Mouse (Mus musculus) stomach, embryonic 16.5 days (tissue): ENCODE data around the gene Ero1l. TPM values are rescaled to one million over a fixed set of nuclear protein-coding genes. Genes with fewer than 3 reads are reported as not detected.

Experiments used
- ATAC-seq: fragments of 200-750 bp; cut with Nextera tagmentation; 2 replicates; pipeline ENCODE4 v1.8.0; 2017; ENCODE audit warnings: moderate number of reproducible peaks, moderate TSS enrichment; ENCODE audit not compliant: insufficient read depth, low FRiP score
- H3K27ac ChIP-seq: fragments of 300-500 bp; sonication (generic); 2 replicates; pipeline ENCODE4 v1.5.1; 2014; ENCODE audit warnings: low read length
- H3K27me3 ChIP-seq: fragments of 300-500 bp; sonication (generic); 2 replicates; pipeline ENCODE4 v1.6.1; 2014; ENCODE audit warnings: low read length, control low read depth, mixed read lengths; ENCODE audit not compliant: control insufficient read depth, insufficient read depth
- H3K36me3 ChIP-seq: fragments of 300-500 bp; sonication (generic); 2 replicates; pipeline ENCODE4 v1.6.1; 2014; ENCODE audit warnings: low read length; ENCODE audit not compliant: control insufficient read depth, insufficient read depth
- H3K4me1 ChIP-seq: fragments of 300-500 bp; sonication (generic); 2 replicates; pipeline ENCODE4 v1.6.1; 2014; ENCODE audit warnings: low read length, control low read depth, mixed read lengths; ENCODE audit not compliant: control insufficient read depth, insufficient read depth
- H3K4me2 ChIP-seq: fragments of 300-500 bp; sonication (generic); 2 replicates; pipeline ENCODE4 v1.6.1; 2014; ENCODE audit warnings: low read depth, low read length, mixed read lengths
- H3K4me3 ChIP-seq: fragments of 300-500 bp; sonication (generic); replicated peaks from 2 replicates; pipeline ENCODE4 v1.5.1; 2014; ENCODE audit warnings: mild to moderate bottlenecking, low read length
- H3K9ac ChIP-seq: fragments of 300-500 bp; sonication (generic); 2 replicates; pipeline ENCODE4 v1.6.1; 2014; ENCODE audit warnings: low read length
- H3K9me3 ChIP-seq: fragments of 300-500 bp; sonication (generic); replicated peaks from 2 replicates; pipeline ENCODE4 v1.6.1; 2016; ENCODE audit warnings: low read length, control low read depth; ENCODE audit not compliant: control insufficient read depth
- WGBS: fragments of 180-500 bp; shearing (Covaris S2); extraction: QIAGEN DNeasy Blood & Tissue Kit; methylation state at CpG from one replicate; pipeline ENCODE4 v1.1.7; 2014; 5-methylcytosine and 5-hydroxymethylcytosine counted together
- polyA plus RNA-seq: library from polyadenylated mRNA; unstranded; fragments of >200 nt; fragmentation: Nextera tagmentation; extraction: Ambion mirVana; gene quantifications from 2 replicates; pipeline ENCODE4 v1.2.1, GENCODE M21; 2015

Gene Ero1l
- polyA plus RNA-seq, 1 experiment from 2014 or later = 51.9 TPM

DNA sequence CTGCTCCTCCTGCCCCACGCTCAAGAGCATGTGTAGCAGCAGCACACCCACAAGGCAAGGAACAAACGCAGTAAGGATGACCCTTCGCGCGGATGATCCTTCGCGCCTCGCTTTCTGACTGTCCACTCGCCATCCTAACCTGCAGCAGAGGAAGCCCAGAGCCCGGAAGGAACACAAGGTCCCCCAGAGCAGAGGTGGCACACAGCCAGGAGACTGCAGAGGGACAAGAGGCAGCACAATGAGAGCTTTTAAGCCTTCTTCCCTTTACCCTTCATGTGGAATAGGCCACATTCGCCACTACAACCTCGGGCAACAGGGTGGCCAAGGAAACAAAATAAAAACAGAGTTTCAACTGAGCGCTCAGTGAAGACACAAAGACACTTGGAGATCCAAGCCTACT is 8.9 kb downstream of the Ero1l start:
- H3K4me1 ChIP-seq = 0 out of 2 replicates have a peak, but pooled peaks cover 2% of the 10 kb centered on the region
- WGBS = 90% methylated on average over 13 of the region's 13 CpGs
- no peak overlapping the region for H3K9ac ChIP-seq
- ATAC-seq = no peak
- no peaks in the 10 kb centered on the region for H3K9me3 ChIP-seq
- no peaks in the 10 kb centered on the region for H3K27me3 ChIP-seq
- no peak overlapping the region for H3K4me2 ChIP-seq
- no peak overlapping the region for H3K4me3 ChIP-seq
- H3K27ac ChIP-seq = no peak overlapping the region
- 0 out of 2 replicates have a peak, but pooled peaks cover 3% of the 10 kb centered on the region for H3K36me3 ChIP-seq

DNA sequence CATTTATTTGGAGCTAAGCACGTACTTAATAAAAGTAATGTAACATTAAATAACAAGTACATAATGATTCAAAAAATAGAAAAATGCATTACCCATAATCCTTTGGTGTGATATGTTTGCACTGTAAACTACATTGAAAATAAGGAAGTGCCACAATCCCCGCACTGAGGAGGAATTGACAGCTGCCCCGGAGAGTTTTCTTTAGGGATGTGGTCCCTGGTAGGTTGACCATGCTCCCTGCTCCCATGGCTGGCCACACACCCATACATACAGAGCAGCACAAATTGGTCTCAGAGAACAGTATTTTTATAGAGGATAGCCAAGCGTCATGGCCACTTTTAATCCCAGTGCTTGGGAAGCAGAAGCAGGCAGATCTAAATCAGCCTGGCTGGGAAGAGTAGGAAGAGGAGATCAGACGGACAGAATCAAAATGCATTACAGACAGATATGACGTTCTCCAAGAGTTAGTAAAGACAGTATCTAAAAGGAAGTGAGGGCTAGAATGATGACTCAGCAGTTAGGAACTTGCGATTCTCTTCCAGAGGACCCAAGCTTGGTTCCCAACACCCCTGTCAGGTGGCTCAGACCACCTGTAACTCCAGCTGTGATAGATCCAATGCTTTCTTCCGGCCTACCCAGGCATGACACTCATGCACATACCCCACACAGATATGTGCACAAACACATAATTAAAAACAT is 10.8 kb downstream of the Ero1l start:
- Histone ChIP-seq H3K27ac (no peak overlapping the region), H3K4me2 (no peak overlapping the region), H3K36me3 (0 out of 2 replicates have a peak, but pooled peaks cover 3% of the 10 kb centered on the region), H3K27me3 (no peaks in the 10 kb centered on the region), H3K9ac (no peak overlapping the region), H3K4me3 (no peak overlapping the region), H3K9me3 (no peaks in the 10 kb centered on the region), H3K4me1 (no peaks in the 10 kb centered on the region)
- no peak for ATAC-seq
- 82% methylated on average over 8 of the region's 8 CpGs for WGBS

DNA sequence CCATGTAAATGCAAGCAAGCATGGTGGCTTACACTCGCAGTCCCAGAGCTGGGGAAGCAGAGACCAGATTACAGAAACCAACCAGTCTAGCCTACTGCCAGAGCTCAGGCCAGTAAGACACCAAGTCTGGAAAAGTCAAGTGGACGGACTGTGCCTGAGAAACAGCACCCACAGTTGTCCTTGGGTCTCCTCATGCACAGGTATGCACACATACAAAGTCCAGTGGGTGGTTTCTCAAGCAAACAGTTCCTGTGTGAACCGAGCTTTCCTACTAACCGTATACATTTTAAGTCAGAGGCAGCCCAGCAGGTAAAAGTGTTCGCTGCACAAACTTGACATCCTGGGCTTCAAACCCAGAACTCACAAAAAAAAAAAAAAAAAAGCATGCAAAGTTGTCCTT is 12.7 kb downstream of the Ero1l start:
- H3K9me3 ChIP-seq = no peaks in the 10 kb centered on the region
- H3K4me2 ChIP-seq = no peak overlapping the region
- H3K27ac ChIP-seq = no peak overlapping the region
- H3K27me3 ChIP-seq = no peaks in the 10 kb centered on the region
- peaks cover 3% of the 10 kb centered on the region; the same call in 1 of the 2 replicates for H3K36me3 ChIP-seq
- H3K4me1 ChIP-seq = no peaks in the 10 kb centered on the region
- H3K9ac ChIP-seq = no peak overlapping the region
- no peak overlapping the region for H3K4me3 ChIP-seq
- no peak for ATAC-seq
- WGBS = 87% methylated on average over 5 of the region's 5 CpGs

DNA sequence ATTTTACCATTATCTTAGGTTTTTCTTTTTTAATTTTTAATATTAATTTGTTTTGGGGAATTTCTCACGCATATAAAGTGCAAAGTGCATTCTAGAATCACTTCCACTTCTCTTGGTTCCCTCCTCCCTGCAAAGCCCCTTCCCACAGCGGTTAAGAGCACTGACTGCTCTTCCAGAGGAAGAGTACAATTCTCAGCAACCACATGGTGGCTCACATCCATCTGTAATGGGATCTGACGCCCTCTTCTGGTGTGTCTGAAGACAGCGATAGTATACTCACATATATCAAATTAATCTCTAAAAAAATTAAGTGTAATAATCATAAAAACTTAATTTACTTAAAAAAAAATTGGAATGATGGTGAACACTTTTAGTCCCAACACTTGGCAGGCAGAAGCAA is 14.2 kb downstream of the Ero1l start:
- Histone ChIP-seq H3K27me3 (no peaks in the 10 kb centered on the region), H3K9ac (no peak overlapping the region), H3K4me2 (no peak overlapping the region), H3K36me3 (peaks cover 3% of the 10 kb centered on the region; the same call in 1 of the 2 replicates), H3K27ac (no peak overlapping the region), H3K9me3 (no peaks in the 10 kb centered on the region), H3K4me3 (no peak overlapping the region), H3K4me1 (no peaks in the 10 kb centered on the region)
- 76% methylated on average over 4 of the region's 4 CpGs for WGBS
- no peak for ATAC-seq

DNA sequence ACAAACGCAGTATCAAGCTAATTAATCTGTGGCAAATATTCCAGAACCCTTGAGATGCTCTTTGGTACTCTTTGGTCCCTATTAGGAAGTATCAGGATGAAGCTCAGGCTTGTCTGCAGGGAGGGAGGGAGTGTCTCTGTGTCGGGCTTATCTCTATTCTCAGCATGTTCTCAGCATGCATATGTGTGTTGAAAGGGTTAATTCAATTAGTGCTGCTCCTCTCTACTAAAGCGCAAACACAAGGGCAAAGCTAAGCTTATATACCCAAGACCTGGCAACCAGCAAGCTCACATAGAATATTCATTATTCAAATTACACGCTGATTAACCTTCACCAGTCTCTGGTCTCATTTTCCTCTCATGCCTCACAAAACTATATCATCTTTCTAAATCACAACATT is 14.6 kb downstream of the Ero1l start:
- Histone ChIP-seq H3K27ac (no peak overlapping the region), H3K4me1 (no peaks in the 10 kb centered on the region), H3K4me3 (no peak overlapping the region), H3K4me2 (no peak overlapping the region), H3K27me3 (no peaks in the 10 kb centered on the region), H3K9me3 (no peaks in the 10 kb centered on the region), H3K9ac (no peak overlapping the region), H3K36me3 (peaks cover 3% of the 10 kb centered on the region; the same call in 1 of the 2 replicates)
- ATAC-seq = no peak
- 69% methylated on average over 4 of the region's 4 CpGs for WGBS

DNA sequence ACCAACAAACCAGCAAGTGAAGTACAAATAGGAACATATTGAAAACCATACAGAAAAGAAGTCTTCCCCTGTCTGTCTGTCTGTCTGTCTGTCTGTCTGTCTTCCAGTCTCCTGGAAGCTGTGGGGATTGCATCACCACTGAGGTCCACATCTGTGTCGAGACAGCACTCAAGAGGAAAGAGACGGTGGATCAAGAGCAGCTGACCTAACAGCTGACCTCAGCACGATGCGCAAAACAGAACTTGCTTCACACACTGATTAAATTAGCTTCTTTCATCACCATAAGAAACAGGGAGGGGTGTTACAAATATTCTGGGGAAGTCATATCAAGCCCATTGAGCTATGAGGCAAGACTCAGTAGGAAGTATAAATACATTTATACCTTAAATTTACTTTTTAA is 27.0 kb downstream of the Ero1l start:
- Histone ChIP-seq H3K4me2 (no peak overlapping the region), H3K9me3 (no peaks in the 10 kb centered on the region), H3K9ac (no peak overlapping the region), H3K4me1 (no peaks in the 10 kb centered on the region), H3K36me3 (peaks cover 3% of the 10 kb centered on the region; the same call in 1 of the 2 replicates), H3K4me3 (no peak overlapping the region), H3K27ac (no peak overlapping the region), H3K27me3 (no peaks in the 10 kb centered on the region)
- ATAC-seq = no peak
- WGBS = 82% methylated on average over 4 of the region's 4 CpGs

DNA sequence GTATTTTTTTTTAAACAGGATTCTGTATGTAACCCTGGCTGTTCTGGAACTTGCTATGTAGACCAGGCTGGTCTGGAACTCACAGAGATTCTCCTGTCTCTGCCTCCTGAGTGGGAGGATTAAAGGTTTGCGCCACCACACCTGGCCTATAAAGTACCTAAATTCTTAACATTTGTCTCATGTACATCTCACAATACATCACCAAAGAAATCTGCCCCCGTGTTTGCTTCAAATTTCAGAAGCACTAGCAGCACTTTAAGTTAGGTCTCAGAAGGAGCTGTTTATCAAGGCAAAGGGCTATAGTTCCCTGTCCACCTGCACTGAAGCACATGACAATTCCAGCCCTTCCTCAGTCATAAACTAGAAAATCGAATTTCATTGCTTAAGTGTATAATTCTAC is 36.5 kb downstream of the Ero1l start:
- WGBS = 81% methylated on average over 3 of the region's 3 CpGs
- Histone ChIP-seq H3K4me3 (no peak overlapping the region), H3K27ac (no peak overlapping the region), H3K9ac (no peak overlapping the region), H3K4me2 (no peak overlapping the region), H3K36me3 (peaks cover 3% of the 10 kb centered on the region; the same call in 1 of the 2 replicates), H3K9me3 (no peaks in the 10 kb centered on the region), H3K4me1 (no peaks in the 10 kb centered on the region), H3K27me3 (no peaks in the 10 kb centered on the region)
- no peak for ATAC-seq

DNA sequence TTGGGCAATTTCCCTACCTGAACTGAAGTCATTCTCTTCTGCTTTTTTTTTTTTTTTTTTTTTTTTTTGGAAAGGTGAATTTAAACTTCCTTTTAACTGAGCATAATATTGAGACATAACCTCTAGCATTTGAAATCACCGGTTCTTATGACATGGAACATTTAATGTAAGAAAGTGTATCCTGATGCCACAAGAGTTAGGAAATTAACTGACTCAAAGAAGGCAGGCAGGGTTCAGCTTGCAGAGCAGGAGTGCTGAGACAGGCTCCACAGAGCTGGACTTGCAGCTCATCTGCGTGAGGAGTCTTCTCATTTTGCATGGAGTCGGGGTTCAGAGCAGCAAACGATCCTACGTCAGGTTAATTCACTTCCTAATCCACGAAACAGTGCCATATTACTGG is 42.8 kb downstream of the Ero1l start:
- ATAC-seq = no peak
- H3K9ac ChIP-seq = no peak overlapping the region
- no peaks in the 10 kb centered on the region for H3K27me3 ChIP-seq
- H3K36me3 ChIP-seq = no peaks in the 10 kb centered on the region
- H3K27ac ChIP-seq = no peak overlapping the region
- H3K4me3 ChIP-seq = no peak overlapping the region
- H3K4me1 ChIP-seq = no peaks in the 10 kb centered on the region
- WGBS = 82% methylated on average over 6 of the region's 6 CpGs
- no peaks in the 10 kb centered on the region for H3K9me3 ChIP-seq
- H3K4me2 ChIP-seq = no peak overlapping the region

DNA sequence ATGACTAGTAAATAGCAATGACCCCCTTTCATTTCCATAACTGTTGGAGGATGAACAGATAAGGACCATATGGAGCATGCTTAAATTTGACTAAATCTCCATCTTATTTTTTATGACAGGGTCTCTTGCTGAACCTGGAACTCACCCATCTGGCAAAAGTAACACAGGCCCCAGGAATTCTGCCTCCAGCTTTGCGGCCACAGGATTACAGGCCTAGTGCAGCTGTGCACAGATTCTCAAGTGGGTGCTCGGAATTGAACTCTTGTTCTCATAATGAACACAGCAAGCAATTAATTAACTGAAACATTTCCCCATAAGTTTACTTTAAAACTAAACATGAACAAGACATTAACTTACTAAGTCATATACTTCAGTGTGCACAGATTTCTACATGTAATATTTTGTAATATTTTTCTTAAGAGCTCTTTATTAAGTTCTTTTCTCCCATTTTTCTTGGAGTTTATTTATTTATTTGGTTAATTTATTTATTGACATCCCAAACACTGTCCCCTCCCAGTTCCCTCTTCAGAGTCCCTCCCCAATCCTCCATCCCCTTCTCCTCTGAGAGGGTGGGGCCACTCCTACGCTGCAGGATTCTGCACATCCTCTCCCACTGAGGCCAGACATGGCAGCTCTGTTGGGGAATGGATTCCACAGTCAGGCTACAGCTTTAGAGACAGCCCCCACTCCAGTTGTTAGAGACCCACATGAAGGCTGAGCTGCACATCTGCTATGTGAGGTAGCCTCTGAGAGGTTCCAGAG is 54.6 kb downstream of the Ero1l start:
- ATAC-seq = no peak
- Histone ChIP-seq H3K27ac (no peak overlapping the region), H3K4me1 (no peaks in the 10 kb centered on the region), H3K4me3 (no peak overlapping the region), H3K9me3 (no peaks in the 10 kb centered on the region), H3K4me2 (no peak overlapping the region), H3K9ac (no peak overlapping the region), H3K27me3 (no peaks in the 10 kb centered on the region), H3K36me3 (no peaks in the 10 kb centered on the region)
- WGBS = 66% methylated on average over 3 of the region's 3 CpGs
